Mouse (Mus musculus) neutrophil, adult 5-6 weeks (primary cell): ENCODE data around the gene Chmp4b. TPM values are rescaled to one million over a fixed set of nuclear protein-coding genes. Genes with fewer than 3 reads are reported as not detected.
A peak's percentile ranks its signal among the peaks of the same experiment; 100 is the strongest.

ENCODE experiments used
- ATAC-seq: fragments of 151-379, 151-347 bp; 2 replicates; pipeline ENCODE4 v1.8.0; 2017; ENCODE audit warnings: mild to moderate bottlenecking, moderate TSS enrichment; ENCODE audit not compliant: insufficient number of reproducible peaks, poor library complexity, low FRiP score, severe bottlenecking; ENCODE audit errors: extremely low read depth
- total RNA-seq: library from RNA; stranded (forward); fragments of 200-1000 nt; gene quantifications from 2 replicates; pipeline ENCODE4 v1.2.3, GENCODE M21; 2017

Chmp4b gene
- total RNA-seq, 1 experiment from 2014 or later = 159 TPM

DNA sequence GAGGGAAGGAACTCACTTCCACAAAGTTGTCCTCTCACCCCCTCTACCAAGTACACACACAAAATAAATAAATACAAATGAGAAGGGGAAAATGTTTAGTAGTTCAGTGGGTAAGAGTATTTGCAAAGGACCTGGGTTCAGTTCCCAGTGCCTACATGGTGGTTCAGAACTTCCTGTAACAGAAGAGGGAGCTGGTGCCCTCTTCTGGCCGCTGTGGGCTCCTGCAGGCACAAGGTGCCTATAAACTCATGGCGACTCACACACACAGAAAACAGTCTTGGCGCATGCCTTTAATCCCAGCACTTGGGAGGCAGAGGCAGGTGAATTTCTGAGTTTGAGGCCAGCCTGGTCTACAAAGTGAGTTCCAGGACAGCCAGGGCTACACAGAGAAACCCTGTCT is 13.0 kb upstream of the Chmp4b start:
- no peak for ATAC-seq

- no peak for ATAC-seq
These were observed 12.4 kb upstream of the Chmp4b start for GRCm38 (mm10) chr2:154639115-154639514.

DNA sequence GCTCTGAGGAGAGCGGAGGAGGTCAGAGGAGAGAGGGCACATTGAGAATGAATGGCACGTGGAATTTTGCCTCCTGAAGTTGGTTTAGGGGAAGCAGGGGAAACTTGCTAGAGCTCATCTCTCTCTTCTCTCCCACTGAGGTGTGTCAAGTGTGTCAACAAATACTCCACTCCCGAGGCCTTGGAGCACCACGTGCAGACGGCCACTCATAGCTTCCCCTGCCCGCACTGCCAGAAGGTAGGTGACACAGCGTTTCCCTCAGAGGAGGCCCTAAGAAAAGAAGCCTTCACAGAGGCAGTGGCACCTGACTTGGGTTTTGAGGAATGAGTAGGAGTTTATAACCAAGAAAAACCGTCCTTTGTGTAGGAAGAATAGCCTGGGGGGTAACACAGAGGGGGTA is 10.3 kb upstream of the Chmp4b start:
- no peak for ATAC-seq

DNA sequence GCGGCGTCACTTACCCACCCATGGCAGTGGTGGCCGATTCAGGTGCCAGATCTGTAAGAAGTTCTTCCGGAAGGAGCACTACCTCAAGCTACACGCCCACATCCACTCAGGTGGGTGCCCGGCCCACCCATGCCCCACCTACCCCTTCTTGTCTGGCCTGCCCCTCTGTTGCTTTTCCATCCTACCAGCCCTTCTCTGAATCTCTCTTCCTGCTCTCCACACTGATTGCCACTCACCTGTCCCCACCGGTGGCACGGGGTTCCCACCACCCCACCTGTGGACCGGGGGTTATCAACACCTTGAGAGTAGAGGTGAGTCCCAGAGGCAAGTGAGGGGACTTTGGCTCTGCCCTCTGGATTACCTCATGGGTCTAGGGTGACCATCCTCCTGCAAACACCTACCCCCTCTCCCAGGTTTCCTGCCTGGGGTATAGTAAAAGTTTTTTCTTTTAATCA is 9.5 kb upstream of the Chmp4b start:
- ATAC-seq = no peak

GRCm38 (mm10) chr2:154642712-154643385 is 8.7 kb upstream of the Chmp4b start:
- ATAC-seq = no peak

- no peak for ATAC-seq
These were observed 4.9 kb upstream of the Chmp4b start for GRCm38 (mm10) chr2:154646634-154647033.

DNA sequence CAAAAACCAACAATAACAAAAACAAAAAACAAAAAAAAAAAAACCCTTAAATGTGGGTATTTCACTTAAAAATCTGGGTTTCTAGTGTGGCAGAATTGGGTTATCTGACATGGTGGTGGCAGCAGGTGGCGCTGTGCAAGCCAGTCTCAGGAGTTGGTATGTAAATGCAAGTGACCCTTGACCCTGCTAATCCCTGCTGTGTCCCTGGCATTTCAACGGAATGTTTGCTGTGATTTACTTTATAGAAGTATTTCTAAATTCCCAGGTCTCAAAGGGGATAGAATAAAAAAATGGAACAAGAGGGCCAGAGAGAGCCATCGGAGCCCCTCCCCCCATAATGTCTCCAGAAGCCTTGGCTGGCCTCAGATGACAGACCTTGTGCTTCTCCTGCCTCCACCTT is 3.4 kb upstream of the Chmp4b start:
- ATAC-seq = no peak; the same call in 1 of the 2 replicates

GRCm38 (mm10) chr2:154650404-154650803 is 1.1 kb upstream of the Chmp4b start:
- ATAC-seq = no peak

DNA sequence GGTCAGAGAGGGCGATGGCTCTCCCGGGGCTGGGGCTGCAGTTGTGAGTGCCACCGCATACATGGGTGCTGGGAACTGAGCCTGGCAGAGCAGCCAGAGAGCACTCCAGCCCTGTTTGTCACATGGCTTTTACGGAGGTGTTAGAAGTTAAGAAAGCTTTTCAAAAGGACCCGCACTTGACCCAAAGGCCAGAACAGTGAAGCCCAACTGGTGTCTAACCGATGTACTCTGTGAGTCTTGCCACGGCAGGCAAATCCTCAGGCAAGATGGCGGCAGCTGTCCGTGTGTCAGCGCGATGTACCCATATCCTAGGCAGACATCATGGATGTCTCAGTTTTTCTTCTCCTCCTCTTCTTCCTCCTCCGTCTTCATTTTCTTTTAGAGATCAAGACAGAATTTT is 3.5 kb downstream of the Chmp4b start:
- no peak for ATAC-seq

- ATAC-seq = no peak
These were observed 4.4 kb downstream of the Chmp4b start for GRCm38 (mm10) chr2:154655878-154656414.

- ATAC-seq = peak; percentile 91
These were observed 5.4 kb downstream of the Chmp4b start for GRCm38 (mm10) chr2:154656710-154657485.

- peak; percentile 85 for ATAC-seq
These were observed 6.2 kb downstream of the Chmp4b start for GRCm38 (mm10) chr2:154657486-154658237.

- no peak for ATAC-seq
These were observed 7.6 kb downstream of the Chmp4b start for GRCm38 (mm10) chr2:154659070-154659469.

DNA sequence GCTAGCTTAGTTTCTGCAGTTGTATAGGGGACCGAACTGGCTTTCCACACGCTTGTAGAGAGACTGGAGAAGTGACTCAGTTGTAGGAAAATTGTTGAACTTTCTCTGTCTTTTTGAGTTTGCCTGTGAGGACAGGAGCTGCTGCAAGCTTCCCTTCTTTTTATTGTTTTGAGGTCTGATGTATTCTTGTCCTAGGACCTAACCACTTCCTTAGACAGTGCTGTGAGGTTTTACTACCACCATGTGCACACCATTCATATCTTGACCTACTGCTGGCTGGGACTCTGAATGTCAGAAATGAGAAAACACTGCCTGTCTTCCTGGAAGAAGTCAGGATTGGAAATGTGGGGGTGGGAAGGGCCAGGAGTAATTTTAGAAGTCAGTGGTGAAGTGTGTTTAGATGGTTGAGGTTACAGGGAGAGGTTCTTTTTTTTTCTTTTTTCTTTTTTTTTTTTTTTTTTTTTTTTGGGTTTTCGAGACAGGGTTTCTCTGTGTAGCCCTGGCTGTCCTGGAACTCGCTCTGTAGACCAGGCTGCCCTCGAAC is 8.1 kb downstream of the Chmp4b start:
- no peak for ATAC-seq

DNA sequence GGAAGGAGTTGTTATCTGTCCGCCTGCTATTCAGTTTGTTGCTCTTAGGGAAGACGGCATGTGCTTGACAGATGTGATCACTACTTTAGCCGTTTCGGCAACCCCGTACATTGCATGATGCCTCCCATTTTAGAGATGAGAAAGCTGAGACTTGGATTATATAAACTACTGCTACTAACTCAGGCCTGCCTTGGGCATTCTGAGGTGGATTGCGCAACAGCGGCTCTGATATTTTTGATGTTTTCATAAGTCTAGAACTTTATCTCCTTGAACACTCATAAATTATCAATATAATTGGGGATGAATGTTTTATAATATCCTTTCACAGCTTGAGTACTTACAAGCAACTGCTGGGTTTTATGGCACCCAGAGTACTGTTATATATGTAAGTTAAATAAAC is 17.2 kb downstream of the Chmp4b start:
- no peak for ATAC-seq

DNA sequence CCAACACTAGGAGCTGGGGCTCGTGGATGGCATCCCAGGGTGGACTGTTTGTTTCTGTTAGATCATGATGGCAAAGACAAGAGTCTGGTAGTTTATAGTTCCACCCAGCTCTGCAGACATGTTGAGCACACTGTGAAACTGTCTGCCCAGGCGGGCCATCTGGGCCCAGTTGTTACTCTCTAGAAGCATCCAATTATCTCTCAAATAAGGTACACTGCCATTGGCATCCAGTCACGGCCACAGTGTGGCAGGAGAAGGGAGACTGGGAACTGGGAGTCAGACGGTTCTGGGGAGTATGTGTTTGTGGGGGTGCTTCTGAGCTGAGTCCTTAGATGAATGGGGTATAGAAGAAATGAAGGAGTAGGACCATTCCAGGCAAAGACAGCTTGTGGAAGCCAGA is 18.6 kb downstream of the Chmp4b start:
- ATAC-seq = no peak

DNA sequence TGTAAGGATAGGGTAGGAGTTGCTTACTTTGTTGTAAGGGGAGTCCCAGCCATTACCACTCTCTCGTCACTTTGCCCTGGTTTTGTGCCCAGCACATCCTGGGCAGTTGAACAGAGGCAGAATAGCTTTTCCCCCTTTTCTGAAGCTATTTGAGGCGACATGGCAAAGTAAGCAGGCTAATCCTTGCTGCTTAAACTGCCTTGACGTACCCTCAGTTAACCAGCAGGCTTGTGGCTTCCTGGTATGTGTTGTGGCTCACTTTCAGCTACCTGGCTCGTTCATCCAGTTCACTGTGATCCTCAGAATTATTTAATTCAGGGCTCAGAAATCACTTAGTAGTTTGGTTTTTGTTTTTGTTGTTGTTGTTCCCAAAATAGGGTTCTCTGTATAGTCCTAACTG is 19.2 kb downstream of the Chmp4b start:
- no peak for ATAC-seq

GRCm38 (mm10) chr2:154674008-154674407 is 22.5 kb downstream of the Chmp4b start:
- no peak for ATAC-seq
